Mouse (Mus musculus): ENCODE data around the gene Snapc4. TPM values are rescaled to one million over a fixed set of nuclear protein-coding genes. Genes with fewer than 3 reads are reported as not detected.
"Not testable (repeated sequence)": the region's sequence is repeated elsewhere in the genome, so short reads cannot be mapped to it uniquely, and the experiment has no call there.

Snapc4 gene
- polyA plus RNA-seq, 1 experiment from 2014 or later, result 41.6 TPM

GRCm38 (mm10) chr2:26390954-26391353 lies 10.5 kb upstream of the Snapc4 start:
- no peaks in the 10 kb centered on the region for H3K27me3 ChIP-seq (replicated peaks; ENCODE audit: control insufficient read depth, insufficient read depth, low read length)
- WGBS, result 72% methylated on average over 3 of the region's 3 CpGs

DNA sequence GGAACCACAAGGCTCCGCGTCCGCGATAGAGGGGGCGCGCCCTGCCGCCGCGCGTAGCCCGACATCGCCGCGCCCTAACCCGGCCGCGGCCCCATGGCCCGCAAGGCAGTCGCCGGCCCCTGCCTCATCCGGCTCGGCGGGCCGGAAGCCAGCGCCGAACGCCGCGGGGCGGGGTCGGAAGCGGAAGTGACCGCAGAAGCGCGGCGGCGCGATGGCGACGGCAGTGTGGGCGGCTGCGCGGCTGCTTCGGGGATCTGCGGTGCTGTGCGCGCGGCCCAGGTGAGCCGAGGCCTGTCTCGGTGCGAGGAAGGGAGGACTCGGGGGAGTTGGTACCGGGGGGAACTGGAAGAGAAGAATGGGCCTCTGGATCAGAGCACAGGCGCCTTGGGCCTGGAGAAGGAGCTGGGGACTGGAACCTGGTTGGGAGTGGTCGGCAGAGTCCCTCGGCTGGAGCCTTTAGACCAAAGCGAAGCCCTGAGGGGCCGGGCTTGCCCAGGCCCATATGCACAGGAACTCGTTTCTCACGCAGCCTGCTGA lies 8.8 kb upstream of the Snapc4 start, which contains the start of the genes Entr1 and Pmpca:
TSS of gene Entr1 (minus strand) at position 163 of the 537 bp plus-strand sequence.
TSS of gene Pmpca (plus strand) at position 186 of the 537 bp plus-strand sequence.
- H3K4me1 ChIP-seq (replicated peaks; ENCODE audit: control insufficient read depth, insufficient read depth, low read length), result peaks cover 14% of the 10 kb centered on the region
- under 1% methylated on average over 60 of the region's 60 CpGs for WGBS
- no peaks in the 10 kb centered on the region for H3K27me3 ChIP-seq (replicated peaks; ENCODE audit: control insufficient read depth, insufficient read depth, low read length)
- peaks cover 61% of the 10 kb centered on the region for H3K36me3 ChIP-seq (ENCODE audit: control insufficient read depth, insufficient read depth, low read length)
- peak within 1 kb of the TSS; percentile 72 for H3K4me2 ChIP-seq
- DNase-seq (ENCODE audit: low spot score) (peak; percentile 88), ATAC-seq (replicated peaks; ENCODE audit: low FRiP score) (peak; percentile 91)
- H3K4me3 ChIP-seq (ENCODE audit: low read depth, low read length), result peak within 1 kb of the TSS; percentile 87
- no peaks in the 10 kb centered on the region for H3K9me3 ChIP-seq (ENCODE audit: control insufficient read depth, low read length)
- H3K27ac ChIP-seq (ENCODE audit: low read depth, low read length), result peak within 1 kb of the TSS; percentile 40
- H3K9ac ChIP-seq (ENCODE audit: low read depth, low read length), result peak within 1 kb of the TSS; percentile 94

More at GRCm38 (mm10) chr2:26390954-26391353, 10.5 kb upstream of the Snapc4 start:
- no peak for DNase-seq (ENCODE audit: low spot score)
- Histone ChIP-seq H3K4me3 (ENCODE audit: low read depth, low read length) (0 out of 2 replicates have a peak overlapping the region, but pooled peaks have one; percentile 1), H3K4me1 (replicated peaks; ENCODE audit: control insufficient read depth, insufficient read depth, low read length) (peaks cover 14% of the 10 kb centered on the region), H3K9me3 (ENCODE audit: control insufficient read depth, low read length) (no peaks in the 10 kb centered on the region), H3K9ac (ENCODE audit: low read depth, low read length) (no peak overlapping the region), H3K27ac (ENCODE audit: low read depth, low read length) (no peak overlapping the region), H3K4me2 (peak overlapping the region; percentile 1; the same call in 1 of the 2 replicates), H3K36me3 (ENCODE audit: control insufficient read depth, insufficient read depth, low read length) (peaks cover 64% of the 10 kb centered on the region)
- ATAC-seq (replicated peaks; ENCODE audit: low FRiP score), result no peak

- DNase-seq (ENCODE audit: low spot score) (peak; percentile 70), ATAC-seq (replicated peaks; ENCODE audit: low FRiP score) (peak; percentile 66)
- Histone ChIP-seq H3K4me2 (peak overlapping the region; percentile 72), H3K36me3 (ENCODE audit: control insufficient read depth, insufficient read depth, low read length) (peaks cover 60% of the 10 kb centered on the region), H3K4me3 (ENCODE audit: low read depth, low read length) (peak overlapping the region; percentile 87), H3K4me1 (replicated peaks; ENCODE audit: control insufficient read depth, insufficient read depth, low read length) (peaks cover 14% of the 10 kb centered on the region), H3K27ac (ENCODE audit: low read depth, low read length) (peak overlapping the region; percentile 40), H3K9me3 (ENCODE audit: control insufficient read depth, low read length) (no peaks in the 10 kb centered on the region), H3K27me3 (replicated peaks; ENCODE audit: control insufficient read depth, insufficient read depth, low read length) (no peaks in the 10 kb centered on the region), H3K9ac (ENCODE audit: low read depth, low read length) (peak overlapping the region; percentile 94)
- under 1% methylated on average over 45 of the region's 45 CpGs for WGBS
These were observed 8.3 kb upstream of the Snapc4 start for GRCm38 (mm10) chr2:26388682-26389153.

GRCm38 (mm10) chr2:26387713-26388112 lies 7.3 kb upstream of the Snapc4 start:
- WGBS, result 93% methylated on average over 3 of the region's 3 CpGs
- ATAC-seq (replicated peaks; ENCODE audit: low FRiP score) (no peak), DNase-seq (ENCODE audit: low spot score) (no peak)
- Histone ChIP-seq H3K27ac (ENCODE audit: low read depth, low read length) (no peak overlapping the region), H3K27me3 (replicated peaks; ENCODE audit: control insufficient read depth, insufficient read depth, low read length) (no peaks in the 10 kb centered on the region), H3K9me3 (ENCODE audit: control insufficient read depth, low read length) (no peaks in the 10 kb centered on the region), H3K36me3 (ENCODE audit: control insufficient read depth, insufficient read depth, low read length) (peaks cover 56% of the 10 kb centered on the region), H3K4me1 (replicated peaks; ENCODE audit: control insufficient read depth, insufficient read depth, low read length) (peaks cover 14% of the 10 kb centered on the region), H3K9ac (ENCODE audit: low read depth, low read length) (peak overlapping the region; percentile 94), H3K4me2 (peak overlapping the region; percentile 72), H3K4me3 (ENCODE audit: low read depth, low read length) (peak overlapping the region; percentile 87)

- Histone ChIP-seq H3K4me2 (peak overlapping the region; percentile 73), H3K4me3 (ENCODE audit: low read depth, low read length) (peak overlapping the region; percentile 89), H3K36me3 (ENCODE audit: control insufficient read depth, insufficient read depth, low read length) (peaks cover 38% of the 10 kb centered on the region), H3K9ac (ENCODE audit: low read depth, low read length) (peak overlapping the region; percentile 69)
- WGBS, result 27% methylated on average over 6 of the region's 6 CpGs
- not testable (repeated sequence) for ATAC-seq (replicated peaks; ENCODE audit: low FRiP score); H3K9me3 ChIP-seq (ENCODE audit: control insufficient read depth, low read length); H3K4me1 ChIP-seq (replicated peaks; ENCODE audit: control insufficient read depth, insufficient read depth, low read length); DNase-seq (ENCODE audit: low spot score); H3K27me3 ChIP-seq (replicated peaks; ENCODE audit: control insufficient read depth, insufficient read depth, low read length); H3K27ac ChIP-seq (ENCODE audit: low read depth, low read length)
These were observed 418 bp upstream of the Snapc4 start for GRCm38 (mm10) chr2:26380871-26381270.

GRCm38 (mm10) chr2:26372396-26372795 lies 8.1 kb downstream of the Snapc4 start:
- Histone ChIP-seq H3K4me1 (replicated peaks; ENCODE audit: control insufficient read depth, insufficient read depth, low read length) (no peaks in the 10 kb centered on the region), H3K4me3 (ENCODE audit: low read depth, low read length) (no peak overlapping the region), H3K9me3 (ENCODE audit: control insufficient read depth, low read length) (no peaks in the 10 kb centered on the region), H3K27me3 (replicated peaks; ENCODE audit: control insufficient read depth, insufficient read depth, low read length) (no peaks in the 10 kb centered on the region), H3K4me2 (no peak overlapping the region), H3K36me3 (ENCODE audit: control insufficient read depth, insufficient read depth, low read length) (peaks cover 66% of the 10 kb centered on the region), H3K27ac (ENCODE audit: low read depth, low read length) (no peak overlapping the region), H3K9ac (ENCODE audit: low read depth, low read length) (no peak overlapping the region)
- DNase-seq (ENCODE audit: low spot score) (no peak), ATAC-seq (replicated peaks; ENCODE audit: low FRiP score) (no peak)
- WGBS, result 95% methylated on average over 8 of the region's 8 CpGs

DNA sequence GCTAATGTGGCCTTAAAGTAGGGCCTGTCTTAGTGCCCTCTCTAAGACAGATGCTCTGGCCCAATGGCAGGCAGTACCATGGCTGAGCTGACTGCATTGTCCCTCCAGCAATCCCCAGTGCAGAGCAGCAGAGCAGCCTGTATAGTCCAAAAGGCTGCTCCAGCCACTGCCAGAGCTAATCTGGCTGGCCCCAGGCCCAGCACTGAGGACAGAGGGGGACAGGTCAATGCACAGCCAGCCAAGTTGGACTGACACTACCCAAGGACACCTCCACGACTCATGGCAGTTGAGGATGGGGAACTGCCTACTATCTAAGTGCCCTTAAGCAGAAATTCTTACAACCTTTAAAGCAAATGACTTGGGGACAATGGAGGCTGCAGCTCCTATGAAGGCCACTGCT lies 11.9 kb downstream of the Snapc4 start:
- 91% methylated on average over 1 of the region's 1 CpGs for WGBS

GRCm38 (mm10) chr2:26367911-26368310 lies 12.5 kb downstream of the Snapc4 start:
- DNase-seq (ENCODE audit: low spot score), result no peak
- H3K4me3 ChIP-seq (ENCODE audit: low read depth, low read length), result no peak overlapping the region
- H3K27me3 ChIP-seq (replicated peaks; ENCODE audit: control insufficient read depth, insufficient read depth, low read length), result no peaks in the 10 kb centered on the region
- no peak overlapping the region for H3K27ac ChIP-seq (ENCODE audit: low read depth, low read length)
- no peak overlapping the region for H3K4me2 ChIP-seq
- WGBS, result 93% methylated on average over 6 of the region's 6 CpGs
- no peaks in the 10 kb centered on the region for H3K9me3 ChIP-seq (ENCODE audit: control insufficient read depth, low read length)
- H3K36me3 ChIP-seq (ENCODE audit: control insufficient read depth, insufficient read depth, low read length), result peaks cover 55% of the 10 kb centered on the region
- H3K4me1 ChIP-seq (replicated peaks; ENCODE audit: control insufficient read depth, insufficient read depth, low read length), result no peaks in the 10 kb centered on the region
- H3K9ac ChIP-seq (ENCODE audit: low read depth, low read length), result no peak overlapping the region
- no peak for ATAC-seq (replicated peaks; ENCODE audit: low FRiP score)

More for the DNA sequence above, 11.9 kb downstream of the Snapc4 start:
- Histone ChIP-seq H3K27ac (ENCODE audit: low read depth, low read length) (no peak overlapping the region), H3K9me3 (ENCODE audit: control insufficient read depth, low read length) (no peaks in the 10 kb centered on the region), H3K4me3 (ENCODE audit: low read depth, low read length) (no peak overlapping the region), H3K9ac (ENCODE audit: low read depth, low read length) (no peak overlapping the region), H3K4me2 (no peak overlapping the region), H3K4me1 (replicated peaks; ENCODE audit: control insufficient read depth, insufficient read depth, low read length) (no peaks in the 10 kb centered on the region), H3K36me3 (ENCODE audit: control insufficient read depth, insufficient read depth, low read length) (peaks cover 60% of the 10 kb centered on the region), H3K27me3 (replicated peaks; ENCODE audit: control insufficient read depth, insufficient read depth, low read length) (no peaks in the 10 kb centered on the region)
- no peak for ATAC-seq (replicated peaks; ENCODE audit: low FRiP score)
- DNase-seq (ENCODE audit: low spot score), result no peak
